Mouse (Mus musculus) heart, embryonic 13.5 days (tissue): ENCODE data around the gene Taf8. TPM values are rescaled to one million over a fixed set of nuclear protein-coding genes. Genes with fewer than 3 reads are reported as not detected.
A peak's percentile ranks its signal among the peaks of the same experiment; 100 is the strongest.

Experiments
- ATAC-seq: fragments of 200-750 bp; cut with Nextera tagmentation; 2 replicates; pipeline ENCODE4 v1.8.0; 2017; ENCODE audit warnings: moderate TSS enrichment; ENCODE audit not compliant: insufficient number of reproducible peaks, low FRiP score, low TSS enrichment; ENCODE audit errors: extremely low read depth
- H3K27ac ChIP-seq: fragments of 300-500 bp; sonication (generic); replicated peaks from 2 replicates; pipeline ENCODE4 v1.5.1; 2015; ENCODE audit warnings: moderate library complexity, mild to moderate bottlenecking, inconsistent platforms
- H3K27me3 ChIP-seq: fragments of 300-500 bp; sonication (generic); replicated peaks from 2 replicates; pipeline ENCODE4 v1.6.1; 2015; ENCODE audit warnings: mild to moderate bottlenecking, inconsistent platforms
- H3K36me3 ChIP-seq: fragments of 300-500 bp; sonication (generic); 2 replicates; pipeline ENCODE4 v1.6.1; 2015; ENCODE audit warnings: mild to moderate bottlenecking, inconsistent platforms
- H3K4me1 ChIP-seq: fragments of 300-500 bp; sonication (generic); 2 replicates; pipeline ENCODE4 v1.6.1; 2015; ENCODE audit warnings: inconsistent platforms
- H3K4me2 ChIP-seq: fragments of 300-500 bp; sonication (generic); 2 replicates; pipeline ENCODE4 v1.6.1; 2015; ENCODE audit warnings: inconsistent platforms, mild to moderate bottlenecking, moderate library complexity
- H3K4me3 ChIP-seq: fragments of 300-500 bp; sonication (generic); 2 replicates; pipeline ENCODE4 v1.5.1; 2015; ENCODE audit warnings: moderate library complexity, mild to moderate bottlenecking, inconsistent platforms
- H3K9ac ChIP-seq: fragments of 300-500 bp; sonication (generic); 2 replicates; pipeline ENCODE4 v1.6.1; 2015; ENCODE audit warnings: inconsistent platforms, mild to moderate bottlenecking, moderate library complexity
- H3K9me3 ChIP-seq: fragments of 300-500 bp; sonication (generic); 2 replicates; pipeline ENCODE4 v1.6.1; 2016; ENCODE audit warnings: inconsistent platforms
- WGBS: fragments of 180-500 bp; shearing (Covaris S2); methylation state at CpG from one replicate; pipeline ENCODE4 v1.1.7; 2015; ENCODE audit warnings: mixed read lengths; 5-methylcytosine and 5-hydroxymethylcytosine counted together
- polyA plus RNA-seq: library from polyadenylated mRNA; unstranded; fragments of >200 nt; fragmentation: Nextera tagmentation; extraction: Ambion mirVana; gene quantifications from 2 replicates; pipeline ENCODE4 v1.2.1, GENCODE M21; 2015

The Taf8 gene
- polyA plus RNA-seq, 1 experiment from 2014 or later, result 18.4 TPM

- 93% methylated on average over 3 of the region's 3 CpGs for WGBS
- Histone ChIP-seq H3K9me3 (no peaks in the 10 kb centered on the region), H3K4me3 (no peak overlapping the region), H3K27ac (no peak overlapping the region), H3K4me2 (no peak overlapping the region), H3K9ac (no peak overlapping the region), H3K4me1 (peaks cover 78% of the 10 kb centered on the region), H3K27me3 (no peaks in the 10 kb centered on the region), H3K36me3 (peaks cover 5% of the 10 kb centered on the region; the same call in 1 of the 2 replicates)
- no peak for ATAC-seq
Observed at GRCm38 (mm10) chr17:47516232-47516631, 14.1 kb upstream of the Taf8 start.

DNA sequence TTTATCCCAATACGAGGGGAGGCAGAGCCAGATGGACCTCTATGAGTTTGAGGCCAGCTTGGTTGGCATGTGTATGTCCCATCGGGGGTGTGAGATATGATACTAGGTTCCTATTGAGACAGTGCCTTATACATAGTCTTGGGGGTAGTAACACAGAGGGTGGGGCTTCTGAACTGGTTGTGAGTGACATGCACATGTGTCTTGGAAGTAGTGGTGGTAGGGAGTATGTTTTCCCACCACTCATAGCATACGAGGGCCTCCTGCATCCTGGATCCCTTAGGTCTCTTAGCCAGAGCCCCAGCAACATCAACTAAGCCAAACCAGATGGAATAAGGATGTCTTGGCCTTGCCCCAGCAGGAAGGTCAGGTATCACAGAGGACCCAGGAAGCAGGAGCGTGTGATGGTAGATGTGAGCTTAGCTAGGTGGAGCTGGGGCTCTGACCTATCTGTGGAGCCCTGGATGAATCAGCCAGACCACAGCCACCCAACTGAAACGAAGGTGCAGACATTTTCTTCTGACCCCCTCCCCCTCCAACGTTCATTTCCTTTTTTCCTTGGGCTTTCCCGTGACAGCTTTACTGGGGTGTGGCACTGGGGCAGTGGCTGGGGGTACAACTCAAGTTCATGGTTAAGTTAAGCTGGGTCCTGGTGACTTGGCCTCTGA is 13.2 kb upstream of the Taf8 start:
- H3K9me3 ChIP-seq, result no peaks in the 10 kb centered on the region
- H3K4me1 ChIP-seq, result peaks cover 76% of the 10 kb centered on the region
- no peak overlapping the region for H3K27ac ChIP-seq
- ATAC-seq, result no peak
- 80% methylated on average over 7 of the region's 7 CpGs for WGBS
- H3K27me3 ChIP-seq, result no peaks in the 10 kb centered on the region
- no peak overlapping the region for H3K9ac ChIP-seq
- no peak overlapping the region for H3K4me3 ChIP-seq
- no peak overlapping the region for H3K4me2 ChIP-seq
- peaks cover 5% of the 10 kb centered on the region; the same call in 1 of the 2 replicates for H3K36me3 ChIP-seq

DNA sequence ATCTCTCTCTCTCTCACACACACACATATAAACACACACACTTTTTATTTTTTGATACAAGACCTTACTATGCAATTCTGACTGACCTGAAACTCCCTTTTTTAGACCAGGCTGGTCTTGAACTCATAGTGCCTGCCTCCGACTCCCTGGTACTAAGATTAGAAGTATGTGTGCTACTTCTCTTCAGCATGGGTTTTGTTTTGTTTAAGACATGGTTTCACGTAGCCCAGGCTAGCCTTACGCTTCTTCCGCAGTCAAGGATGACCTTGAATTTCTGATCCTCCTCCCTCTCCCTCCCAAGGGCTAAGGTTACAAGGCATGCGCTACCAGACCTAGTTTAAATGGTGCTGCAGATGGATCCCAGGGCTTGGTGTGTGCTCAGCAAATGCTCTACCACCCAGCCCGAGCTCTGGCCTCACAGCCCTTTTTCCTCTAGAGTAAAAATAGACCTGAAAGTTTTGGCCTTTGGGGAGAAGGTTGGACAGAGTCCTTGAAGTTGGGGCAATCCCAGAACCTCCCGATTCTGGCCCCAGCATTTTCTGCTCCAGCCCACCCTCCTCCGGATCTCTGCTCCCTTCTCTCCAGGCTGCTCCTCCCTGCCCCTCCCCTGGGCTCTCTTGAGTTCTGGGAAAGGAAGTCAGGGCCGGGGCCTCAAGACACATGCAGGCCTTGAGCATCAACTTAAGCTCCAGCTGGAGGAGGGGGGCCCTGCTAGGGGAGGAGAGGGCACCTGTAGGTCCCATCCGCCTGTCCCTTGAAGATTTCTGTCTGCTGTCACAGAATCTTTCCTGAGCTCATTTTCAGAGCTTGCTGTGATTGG is 11.1 kb upstream of the Taf8 start:
- Histone ChIP-seq H3K27ac (peak overlapping the region; percentile 78), H3K9ac (peak overlapping the region; percentile 63), H3K4me3 (no peak overlapping the region), H3K36me3 (peaks cover 5% of the 10 kb centered on the region; the same call in 1 of the 2 replicates), H3K4me1 (peaks cover 68% of the 10 kb centered on the region), H3K4me2 (no peak overlapping the region), H3K27me3 (no peaks in the 10 kb centered on the region), H3K9me3 (no peaks in the 10 kb centered on the region)
- ATAC-seq, result no peak
- 61% methylated on average over 10 of the region's 10 CpGs for WGBS

GRCm38 (mm10) chr17:47511111-47512020 is 9.3 kb upstream of the Taf8 start:
- H3K27ac ChIP-seq, result peak overlapping the region; percentile 94
- H3K4me1 ChIP-seq, result peaks cover 66% of the 10 kb centered on the region
- no peaks in the 10 kb centered on the region for H3K27me3 ChIP-seq
- peak overlapping the region; percentile 79 for H3K9ac ChIP-seq
- peaks cover 4% of the 10 kb centered on the region; the same call in 1 of the 2 replicates for H3K36me3 ChIP-seq
- WGBS, result 6% methylated on average over 25 of the region's 25 CpGs
- H3K4me3 ChIP-seq, result peak overlapping the region; percentile 40
- no peaks in the 10 kb centered on the region for H3K9me3 ChIP-seq
- peak overlapping the region; percentile 67 for H3K4me2 ChIP-seq
- peak; percentile 86 for ATAC-seq

DNA sequence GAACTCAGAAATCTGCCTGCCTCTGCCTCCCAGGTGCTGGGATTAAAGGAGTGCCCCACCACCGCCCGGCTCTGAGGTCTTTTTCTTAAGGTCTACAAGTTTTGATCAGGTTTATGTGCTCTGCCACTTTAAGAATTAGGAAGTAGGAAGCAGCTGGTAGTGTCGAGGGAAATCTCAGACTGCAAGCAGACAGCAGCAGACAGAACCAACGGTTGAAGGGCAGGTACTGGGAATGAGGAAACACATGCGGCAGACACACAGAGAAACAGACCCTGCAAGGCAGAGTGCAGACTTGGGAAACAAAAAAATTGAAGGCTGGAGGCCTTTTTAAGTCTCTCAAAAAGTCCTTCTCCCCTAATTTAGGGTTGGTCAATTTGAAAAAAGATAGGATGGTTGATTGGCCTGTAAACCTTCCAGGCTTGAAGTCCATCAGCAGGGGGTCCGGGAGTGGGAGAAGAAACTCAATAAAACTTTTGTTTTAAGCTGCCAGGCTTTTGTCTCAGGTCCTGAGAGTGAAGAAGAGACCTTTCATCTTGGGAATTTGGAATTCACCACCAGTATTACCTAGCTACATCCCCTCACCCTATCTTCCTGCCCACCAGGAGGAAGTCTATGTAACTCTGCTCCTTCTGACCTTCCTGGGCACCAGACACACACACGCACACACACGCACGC is 7.1 kb upstream of the Taf8 start:
- Histone ChIP-seq H3K4me1 (peaks cover 78% of the 10 kb centered on the region), H3K27me3 (no peaks in the 10 kb centered on the region)
- 62% methylated on average over 9 of the region's 9 CpGs for WGBS

DNA sequence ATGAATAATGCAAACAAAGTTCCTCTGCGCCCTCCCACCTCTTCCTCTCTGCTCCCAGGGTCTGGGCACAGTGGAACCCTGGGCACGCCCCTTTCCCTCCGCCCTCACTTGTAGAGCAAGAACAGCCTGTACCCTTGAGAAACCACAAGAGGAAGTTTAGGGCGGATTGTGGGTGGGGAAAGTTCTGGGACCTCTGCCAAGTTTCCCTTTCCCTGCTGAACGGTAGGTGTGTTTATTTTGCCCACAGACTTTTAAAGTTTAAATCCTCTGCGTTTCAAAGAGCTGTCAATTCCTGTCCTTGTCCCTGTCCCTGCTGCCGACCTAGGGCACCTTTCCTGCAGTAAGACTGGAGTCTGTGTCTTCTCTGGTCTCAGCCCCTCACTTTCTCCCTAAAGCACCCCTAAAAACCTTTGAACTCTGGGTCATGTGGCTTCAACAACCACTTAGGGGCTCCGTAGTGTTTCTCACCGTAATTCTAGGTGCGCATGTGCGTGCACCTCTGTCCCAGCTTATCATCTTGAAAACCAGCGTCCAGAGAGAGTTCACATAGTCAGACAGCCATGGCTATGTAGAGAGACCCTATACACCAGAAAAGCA is 6.0 kb upstream of the Taf8 start:
- Histone ChIP-seq H3K4me1 (peaks cover 71% of the 10 kb centered on the region), H3K36me3 (no peaks in the 10 kb centered on the region), H3K9me3 (no peaks in the 10 kb centered on the region), H3K27me3 (no peaks in the 10 kb centered on the region), H3K4me3 (peak overlapping the region; percentile 43), H3K4me2 (peak overlapping the region; percentile 66), H3K9ac (peak overlapping the region; percentile 76), H3K27ac (peak overlapping the region; percentile 96)
- WGBS, result 15% methylated on average over 12 of the region's 12 CpGs
- ATAC-seq, result peak; percentile 52; the same call in 1 of the 2 replicates

More for the DNA sequence above, 7.1 kb upstream of the Taf8 start:
- Histone ChIP-seq H3K9me3 (no peaks in the 10 kb centered on the region), H3K27ac (peak overlapping the region; percentile 70), H3K36me3 (no peaks in the 10 kb centered on the region), H3K4me3 (no peak overlapping the region), H3K9ac (peak overlapping the region; percentile 16; the same call in 1 of the 2 replicates), H3K4me2 (no peak overlapping the region)
- no peak for ATAC-seq

GRCm38 (mm10) chr17:47507523-47507922 is 5.4 kb upstream of the Taf8 start:
- H3K9ac ChIP-seq, result peak overlapping the region; percentile 8; the same call in 1 of the 2 replicates
- H3K4me3 ChIP-seq, result peak overlapping the region; percentile 43; the same call in 1 of the 2 replicates
- 71% methylated on average over 2 of the region's 2 CpGs for WGBS

GRCm38 (mm10) chr17:47506697-47507096 is 4.6 kb upstream of the Taf8 start:
- Histone ChIP-seq H3K27ac (no peak overlapping the region), H3K4me3 (no peak overlapping the region), H3K9me3 (no peaks in the 10 kb centered on the region), H3K9ac (no peak overlapping the region), H3K36me3 (no peaks in the 10 kb centered on the region), H3K4me1 (peaks cover 61% of the 10 kb centered on the region), H3K4me2 (no peak overlapping the region), H3K27me3 (no peaks in the 10 kb centered on the region)
- WGBS, result 86% methylated on average over 4 of the region's 4 CpGs
- no peak for ATAC-seq

More at GRCm38 (mm10) chr17:47507523-47507922, 5.4 kb upstream of the Taf8 start:
- no peaks in the 10 kb centered on the region for H3K27me3 ChIP-seq
- peak overlapping the region; percentile 66 for H3K4me2 ChIP-seq
- H3K27ac ChIP-seq, result peak overlapping the region; percentile 96
- ATAC-seq, result no peak
- peaks cover 66% of the 10 kb centered on the region for H3K4me1 ChIP-seq
- no peaks in the 10 kb centered on the region for H3K9me3 ChIP-seq
- no peaks in the 10 kb centered on the region for H3K36me3 ChIP-seq

GRCm38 (mm10) chr17:47506042-47506441 is 4.0 kb upstream of the Taf8 start:
- Histone ChIP-seq H3K4me1 (peaks cover 62% of the 10 kb centered on the region), H3K4me2 (peak overlapping the region; percentile 87), H3K9ac (peak overlapping the region; percentile 86; the same call in 1 of the 2 replicates), H3K27ac (no peak overlapping the region), H3K36me3 (peaks cover under 1% of the 10 kb centered on the region; the same call in 1 of the 2 replicates), H3K4me3 (peak overlapping the region; percentile 4; the same call in 1 of the 2 replicates), H3K9me3 (no peaks in the 10 kb centered on the region), H3K27me3 (no peaks in the 10 kb centered on the region)
- no peak for ATAC-seq
- 95% methylated on average over 1 of the region's 1 CpGs for WGBS

GRCm38 (mm10) chr17:47505566-47505965 is 3.5 kb upstream of the Taf8 start:
- H3K36me3 ChIP-seq, result peaks cover 5% of the 10 kb centered on the region
- peaks cover 63% of the 10 kb centered on the region for H3K4me1 ChIP-seq
- peak overlapping the region; percentile 59 for H3K4me3 ChIP-seq
- WGBS, result 61% methylated on average over 2 of the region's 2 CpGs
- no peak for ATAC-seq
- H3K4me2 ChIP-seq, result peak overlapping the region; percentile 87
- peak overlapping the region; percentile 86 for H3K9ac ChIP-seq
- H3K9me3 ChIP-seq, result no peaks in the 10 kb centered on the region
- no peaks in the 10 kb centered on the region for H3K27me3 ChIP-seq
- H3K27ac ChIP-seq, result peak overlapping the region; percentile 76
